15 mouse cellular contexts compared by ENCODE assay signal in genomic region chr7:118972306-118972705, GRCm38 (mm10). TPM values are rescaled to one million over a fixed set of nuclear protein-coding genes. Genes with fewer than 3 reads are reported as not detected.
DNase-seq lines count a peak whose midpoint lies in the region; ATAC-seq and TF ChIP-seq lines count a peak whose summit lies in the region.
"Had no signal": no experiment of that assay in that cellular context is flagged by ENCODE, and none has a peak within 500 bp of the region (broad histone marks: within the 10 kb centered on the region; RNA-seq: fewer than 3 reads in every experiment).

No protein-coding gene starts in this region.

- H3K27me3 ChIP-seq in forebrain, embryonic 11.5 days (ENCODE audit: control insufficient read depth, insufficient read depth, low read length): no peaks in the 10 kb centered on the region
- H3K27me3 ChIP-seq in forebrain, embryonic 16.5 days (replicated peaks; ENCODE audit: control insufficient read depth, insufficient read depth, low read length): no peaks in the 10 kb centered on the region
- no peaks in the 10 kb centered on the region for H3K27me3 ChIP-seq in midbrain, postnatal 0 days (ENCODE audit: insufficient read depth, low read length)
- H3K27me3 ChIP-seq: limb, embryonic 13.5 days; lung, embryonic 15.5 days had no signal

- H3K4me2 ChIP-seq in forebrain, embryonic 11.5 days (ENCODE audit: low read depth, low read length, severe bottlenecking): no peak overlapping the region
- no peak overlapping the region for H3K4me2 ChIP-seq in forebrain, embryonic 16.5 days (ENCODE audit: low read length)
- no peak overlapping the region for H3K4me2 ChIP-seq in midbrain, postnatal 0 days (ENCODE audit: low read depth, low read length, poor library complexity, severe bottlenecking)
- H3K4me2 ChIP-seq: limb, embryonic 13.5 days; lung, embryonic 15.5 days had no signal

- H3K27ac ChIP-seq in forebrain, embryonic 11.5 days (ENCODE audit: low read depth, low read length): no peak overlapping the region
- no peak overlapping the region for H3K27ac ChIP-seq in forebrain, embryonic 16.5 days (ENCODE audit: low read length)
- no peak overlapping the region for H3K27ac ChIP-seq in midbrain, postnatal 0 days (ENCODE audit: low read depth, low read length)
- H3K27ac ChIP-seq: limb, embryonic 13.5 days; lung, embryonic 15.5 days had no signal

- no peak for TF ChIP-seq CTCF in midbrain, postnatal 0 days (IDR thresholded peaks at IDR 0.05)

- H3K4me3 ChIP-seq in forebrain, embryonic 11.5 days (ENCODE audit: low read depth, low read length): no peak overlapping the region
- no peak overlapping the region for H3K4me3 ChIP-seq in forebrain, embryonic 16.5 days (replicated peaks; ENCODE audit: low read length)
- H3K4me3 ChIP-seq in midbrain, postnatal 0 days (ENCODE audit: low read depth, low read length): no peak overlapping the region
- H3K4me3 ChIP-seq: limb, embryonic 13.5 days; lung, embryonic 15.5 days had no signal

- peaks cover 10% of the 10 kb centered on the region; the same call in 1 of the 2 replicates for H3K4me1 ChIP-seq in forebrain, embryonic 11.5 days (replicated peaks; ENCODE audit: control insufficient read depth, insufficient read depth, low read length)
- peaks cover 19% of the 10 kb centered on the region for H3K4me1 ChIP-seq in forebrain, embryonic 16.5 days (replicated peaks; ENCODE audit: control insufficient read depth, insufficient read depth, low read length)
- no peaks in the 10 kb centered on the region for H3K4me1 ChIP-seq in midbrain, postnatal 0 days (ENCODE audit: insufficient read depth, low read length)

- ATAC-seq in forebrain, embryonic 11.5 days (replicated peaks; ENCODE audit: low FRiP score): peak; percentile 35; the same call in 1 of the 2 replicates
- ATAC-seq in forebrain, embryonic 16.5 days: no peak
- 0 out of 2 replicates have a peak, but pooled peaks have one; percentile 17 for ATAC-seq in midbrain, postnatal 0 days (ENCODE audit: low FRiP score)

- peaks cover 8% of the 10 kb centered on the region for H3K36me3 ChIP-seq in forebrain, embryonic 11.5 days (ENCODE audit: control insufficient read depth, insufficient read depth, low read length)
- no peaks in the 10 kb centered on the region for H3K36me3 ChIP-seq in forebrain, embryonic 16.5 days (ENCODE audit: control insufficient read depth, insufficient read depth)
- no peaks in the 10 kb centered on the region for H3K36me3 ChIP-seq in midbrain, postnatal 0 days (ENCODE audit: insufficient read depth, low read length)

- no peak overlapping the region for H3K9ac ChIP-seq in forebrain, embryonic 11.5 days (ENCODE audit: low read length)
- no peak overlapping the region for H3K9ac ChIP-seq in forebrain, embryonic 16.5 days (replicated peaks; ENCODE audit: low read depth, low read length)
- no peak overlapping the region for H3K9ac ChIP-seq in midbrain, postnatal 0 days (replicated peaks; ENCODE audit: low read length, poor library complexity, severe bottlenecking)
- H3K9ac ChIP-seq: limb, embryonic 13.5 days; lung, embryonic 15.5 days had no signal

- DNase-seq in forebrain, embryonic 11.5 days (ENCODE audit: low spot score): no peak
- peak; percentile 75 for DNase-seq in adrenal gland, postnatal 10 days
- DNase-seq in embryo, embryonic 11 days: peak; percentile 43
- DNase-seq in midbrain, postnatal 0 days (ENCODE audit: low spot score): peak; percentile 71
- no peak for DNase-seq in thymus, postnatal 25 days
- no peak for DNase-seq in T-cell, adult 2 months (ENCODE audit: low spot score)
- DNase-seq: heart, adult 18-20 months; heart, postnatal 36 days; kidney, adult 9 months; layer of hippocampus, adult 9-11 months; thymus, postnatal 14 days had no signal

- no peaks in the 10 kb centered on the region for H3K9me3 ChIP-seq in forebrain, embryonic 11.5 days (ENCODE audit: control insufficient read depth, low read length)
- H3K9me3 ChIP-seq in forebrain, embryonic 16.5 days (ENCODE audit: control insufficient read depth, low read length): no peaks in the 10 kb centered on the region
- no peaks in the 10 kb centered on the region for H3K9me3 ChIP-seq in midbrain, postnatal 0 days (ENCODE audit: low read length)
- H3K9me3 ChIP-seq: limb, embryonic 13.5 days; lung, embryonic 15.5 days had no signal

- WGBS in forebrain, embryonic 11.5 days: 69% methylated on average over 5 of the region's 5 CpGs
- WGBS in forebrain, embryonic 16.5 days: 54% methylated on average over 5 of the region's 5 CpGs
- 42% methylated on average over 5 of the region's 5 CpGs for WGBS in midbrain, postnatal 0 days

RNA-seq across cellular contexts. Expression of gene Gprc5b, which starts 22.7 kb away (rescaled TPM):
- polyA plus RNA-seq in forebrain, embryonic 11.5 days (2014; fragmentation: Nextera tagmentation; extraction: Ambion mirVana): 18.1 and 19.8 TPM in 2 replicates
- polyA plus RNA-seq in forebrain, embryonic 16.5 days (2015; fragmentation: Nextera tagmentation; extraction: Ambion mirVana): 5.9 and 6.2 TPM in 2 replicates
- 10 to 100 TPM; 67.5 to 67.8 TPM for total RNA-seq in adrenal gland, postnatal 10 days (2021)
- 19.9 and 30.1 TPM in 2 replicates for total RNA-seq in midbrain, postnatal 0 days (2014; rRNA removed)
- polyA plus RNA-seq in midbrain, postnatal 0 days (2015; fragmentation: Nextera tagmentation; extraction: Ambion mirVana): 6.1 and 6.6 TPM in 2 replicates
- total RNA-seq: monocyte, adult 5-6 weeks had no signal

Comparison
In these comparisons a context has a peak if more than half of its experiments do, and no peak if none do; other contexts are left out.
1. DNase-seq: peak in adrenal gland, postnatal 10 days (single experiment), embryo, embryonic 11 days (single experiment) and midbrain, postnatal 0 days (single experiment); none in forebrain, embryonic 11.5 days (single experiment), thymus, postnatal 25 days (single experiment) and T-cell, adult 2 months (single experiment).